Mouse (Mus musculus): ENCODE results near the gene Syncrip. TPM values are rescaled to one million over a fixed set of nuclear protein-coding genes. Genes with fewer than 3 reads are reported as not detected.

The Syncrip gene
- polyA plus RNA-seq, 1 experiment from 2014 or later: 51.7 TPM

GRCm38 (mm10) chr9:88520849-88521483 lies 38.6 kb upstream of the Syncrip start:
- Histone ChIP-seq H3K4me1 (replicated peaks; ENCODE audit: control insufficient read depth, insufficient read depth) (no peaks in the 10 kb centered on the region), H3K36me3 (ENCODE audit: control insufficient read depth, insufficient read depth, low read length) (0 out of 2 replicates have a peak, but pooled peaks cover 3% of the 10 kb centered on the region), H3K9ac (ENCODE audit: low read length) (no peak overlapping the region), H3K4me2 (replicated peaks; ENCODE audit: low read depth) (peak overlapping the region; percentile 69), H3K4me3 (ENCODE audit: low read depth, low read length) (peak overlapping the region; percentile 15; the same call in 1 of the 2 replicates), H3K27me3 (ENCODE audit: control insufficient read depth, insufficient read depth, low read length) (no peaks in the 10 kb centered on the region), H3K9me3 (ENCODE audit: control insufficient read depth, low read length) (no peaks in the 10 kb centered on the region), H3K27ac (replicated peaks) (no peak overlapping the region)
- ATAC-seq (ENCODE audit: low FRiP score, low TSS enrichment) (no peak), DNase-seq (ENCODE audit: low spot score) (no peak)
- WGBS: 26% methylated on average over 4 of the region's 4 CpGs
- TF ChIP-seq EP300 (optimal IDR thresholded peaks at IDR 0.05) (no peak), CTCF (IDR thresholded peaks at IDR 0.05; ENCODE audit: low read depth) (no peak)

- no peak for TF ChIP-seq EP300 (optimal IDR thresholded peaks at IDR 0.05)
- TF ChIP-seq CTCF (IDR thresholded peaks at IDR 0.05; ENCODE audit: low read depth): no peak
- no peak overlapping the region for H3K9ac ChIP-seq (ENCODE audit: low read length)
- no peak for ATAC-seq (ENCODE audit: low FRiP score, low TSS enrichment)
Measured at GRCm38 (mm10) chr9:88520122-88520848, 37.9 kb upstream of the Syncrip start.

GRCm38 (mm10) chr9:88519390-88520121 lies 37.2 kb upstream of the Syncrip start:
- Histone ChIP-seq H3K4me2 (replicated peaks; ENCODE audit: low read depth) (no peak overlapping the region), H3K27me3 (ENCODE audit: control insufficient read depth, insufficient read depth, low read length) (no peaks in the 10 kb centered on the region), H3K9ac (ENCODE audit: low read length) (no peak overlapping the region), H3K27ac (replicated peaks) (no peak overlapping the region), H3K4me3 (ENCODE audit: low read depth, low read length) (no peak overlapping the region), H3K4me1 (replicated peaks; ENCODE audit: control insufficient read depth, insufficient read depth) (no peaks in the 10 kb centered on the region), H3K9me3 (ENCODE audit: control insufficient read depth, low read length) (no peaks in the 10 kb centered on the region), H3K36me3 (ENCODE audit: control insufficient read depth, insufficient read depth, low read length) (0 out of 2 replicates have a peak, but pooled peaks cover 3% of the 10 kb centered on the region)
- DNase-seq (ENCODE audit: low spot score) (no peak), ATAC-seq (ENCODE audit: low FRiP score, low TSS enrichment) (no peak)
- no peak for TF ChIP-seq CTCF (IDR thresholded peaks at IDR 0.05; ENCODE audit: low read depth)

More at GRCm38 (mm10) chr9:88520122-88520848, 37.9 kb upstream of the Syncrip start:
- H3K9me3 ChIP-seq (ENCODE audit: control insufficient read depth, low read length): no peaks in the 10 kb centered on the region
- no peak for DNase-seq (ENCODE audit: low spot score)
- H3K27ac ChIP-seq (replicated peaks): no peak overlapping the region
- no peak overlapping the region for H3K4me3 ChIP-seq (ENCODE audit: low read depth, low read length)
- no peak overlapping the region for H3K4me2 ChIP-seq (replicated peaks; ENCODE audit: low read depth)
- H3K4me1 ChIP-seq (replicated peaks; ENCODE audit: control insufficient read depth, insufficient read depth): no peaks in the 10 kb centered on the region
- 0 out of 2 replicates have a peak, but pooled peaks cover 3% of the 10 kb centered on the region for H3K36me3 ChIP-seq (ENCODE audit: control insufficient read depth, insufficient read depth, low read length)
- no peaks in the 10 kb centered on the region for H3K27me3 ChIP-seq (ENCODE audit: control insufficient read depth, insufficient read depth, low read length)
- 40% methylated on average over 2 of the region's 2 CpGs for WGBS

GRCm38 (mm10) chr9:88516361-88516995 lies 34.1 kb upstream of the Syncrip start:
- Histone ChIP-seq H3K4me3 (ENCODE audit: low read depth, low read length) (no peak overlapping the region), H3K4me2 (replicated peaks; ENCODE audit: low read depth) (no peak overlapping the region), H3K27ac (replicated peaks) (no peak overlapping the region), H3K27me3 (ENCODE audit: control insufficient read depth, insufficient read depth, low read length) (no peaks in the 10 kb centered on the region), H3K36me3 (ENCODE audit: control insufficient read depth, insufficient read depth, low read length) (0 out of 2 replicates have a peak, but pooled peaks cover 3% of the 10 kb centered on the region), H3K9ac (ENCODE audit: low read length) (no peak overlapping the region), H3K4me1 (replicated peaks; ENCODE audit: control insufficient read depth, insufficient read depth) (no peaks in the 10 kb centered on the region), H3K9me3 (ENCODE audit: control insufficient read depth, low read length) (no peaks in the 10 kb centered on the region)
- no peak for ATAC-seq (ENCODE audit: low FRiP score, low TSS enrichment)
- DNase-seq (ENCODE audit: low spot score): no peak
- TF ChIP-seq EP300 (optimal IDR thresholded peaks at IDR 0.05): no peak
- no peak for TF ChIP-seq CTCF (IDR thresholded peaks at IDR 0.05; ENCODE audit: low read depth)
- 81% methylated on average over 3 of the region's 3 CpGs for WGBS

- H3K4me2 ChIP-seq (replicated peaks; ENCODE audit: low read depth): no peak overlapping the region
- H3K9me3 ChIP-seq (ENCODE audit: control insufficient read depth, low read length): no peaks in the 10 kb centered on the region
- H3K27me3 ChIP-seq (ENCODE audit: control insufficient read depth, insufficient read depth, low read length): no peaks in the 10 kb centered on the region
- TF ChIP-seq CTCF (IDR thresholded peaks at IDR 0.05; ENCODE audit: low read depth) (no peak), EP300 (optimal IDR thresholded peaks at IDR 0.05) (no peak)
- no peaks in the 10 kb centered on the region for H3K4me1 ChIP-seq (replicated peaks; ENCODE audit: control insufficient read depth, insufficient read depth)
- DNase-seq (ENCODE audit: low spot score) (no peak), ATAC-seq (ENCODE audit: low FRiP score, low TSS enrichment) (no peak)
- H3K36me3 ChIP-seq (ENCODE audit: control insufficient read depth, insufficient read depth, low read length): 0 out of 2 replicates have a peak, but pooled peaks cover under 1% of the 10 kb centered on the region
- H3K9ac ChIP-seq (ENCODE audit: low read length): no peak overlapping the region
- no peak overlapping the region for H3K4me3 ChIP-seq (ENCODE audit: low read depth, low read length)
- no peak overlapping the region for H3K27ac ChIP-seq (replicated peaks)
- 82% methylated on average over 1 of the region's 1 CpGs for WGBS
Measured at GRCm38 (mm10) chr9:88515546-88515945, 33.2 kb upstream of the Syncrip start.
